Mouse (Mus musculus): Measurements from ENCODE around the gene Brox. TPM values are rescaled to one million over a fixed set of nuclear protein-coding genes. Genes with fewer than 3 reads are reported as not detected.

Brox gene
- polyA plus RNA-seq, 1 experiment: 26.6 TPM

GRCm38 (mm10) chr1:183232985-183233678, 63.9 kb downstream of the Brox start:
- H3K79me2 ChIP-seq (ENCODE audit: control insufficient read depth, insufficient read depth): no peaks in the 10 kb centered on the region
- no peaks in the 10 kb centered on the region for H3K27me3 ChIP-seq (ENCODE audit: control insufficient read depth, insufficient read depth, insufficient read length)
- no peak overlapping the region for H3ac ChIP-seq (ENCODE audit: control insufficient read depth, insufficient read length)
- no peak overlapping the region for H3K4me2 ChIP-seq (ENCODE audit: low read depth)
- no peak for TF ChIP-seq USF1 (IDR thresholded peaks at IDR 0.05; ENCODE audit: low read depth)
- no peak for TF ChIP-seq MYOD1 (IDR thresholded peaks at IDR 0.05; ENCODE audit: control insufficient read depth in 1 of 3, insufficient read length in 2 of 3, low read depth in 2 of 3)
- no peak for TF ChIP-seq TCF3 (IDR thresholded peaks at IDR 0.05; ENCODE audit: insufficient read length, low read depth)
- no peak for TF ChIP-seq POLR2A (IDR thresholded peaks at IDR 0.05; ENCODE audit: insufficient read length, low read depth)
- TF ChIP-seq E2F4 (IDR thresholded peaks at IDR 0.05; ENCODE audit: insufficient read depth): no peak
- TF ChIP-seq SRF (IDR thresholded peaks at IDR 0.05; ENCODE audit: control insufficient read depth, insufficient read length, low read depth): no peak
- no peaks in the 10 kb centered on the region for H3K36me3 ChIP-seq (ENCODE audit: control insufficient read depth, insufficient read depth)
- no peak overlapping the region for H3K4me3 ChIP-seq

- no peak for TF ChIP-seq MAX (IDR thresholded peaks at IDR 0.05; ENCODE audit: low read depth)
- no peak for TF ChIP-seq POLR2A (IDR thresholded peaks at IDR 0.05; ENCODE audit: insufficient read length, low read depth)
- TF ChIP-seq E2F4 (IDR thresholded peaks at IDR 0.05; ENCODE audit: insufficient read depth): no peak
- TF ChIP-seq REST (IDR thresholded peaks at IDR 0.05; ENCODE audit: insufficient read depth, insufficient read length): no peak
- TF ChIP-seq TCF12 (IDR thresholded peaks at IDR 0.05; ENCODE audit: insufficient read depth, poor library complexity, severe bottlenecking): no peak
- Histone ChIP-seq H3K36me3 (ENCODE audit: control insufficient read depth, insufficient read depth) (no peaks in the 10 kb centered on the region), H3ac (ENCODE audit: control insufficient read depth, insufficient read length) (no peak overlapping the region), H3K4me2 (ENCODE audit: low read depth) (no peak overlapping the region), H3K79me2 (ENCODE audit: control insufficient read depth, insufficient read depth) (no peaks in the 10 kb centered on the region), H3K27me3 (ENCODE audit: control insufficient read depth, insufficient read depth, insufficient read length) (no peaks in the 10 kb centered on the region), H3K4me3 (no peak overlapping the region)
Observed at GRCm38 (mm10) chr1:183227469-183227868, 69.6 kb downstream of the Brox start.

Other genes with a start within 250 kb of the Brox start
- gene Disp1, start 75.7 kb downstream of the Brox start, polyA plus RNA-seq (2012; fragmentation: generic; extraction: Trizol): 23.5 TPM
- gene Aida, start 679 bp downstream of the Brox start, polyA plus RNA-seq (2012; fragmentation: generic; extraction: Trizol): 28.3 TPM
- gene Mia3, start 72.3 kb upstream of the Brox start, polyA plus RNA-seq (2012; fragmentation: generic; extraction: Trizol): 48.1 TPM
- gene Taf1a, start 91.7 kb upstream of the Brox start, polyA plus RNA-seq (2012; fragmentation: generic; extraction: Trizol): 3.4 TPM
- 0.05 TPM for gene Hhipl2, start 120.9 kb upstream of the Brox start, polyA plus RNA-seq (2012; fragmentation: generic; extraction: Trizol)